Mouse (Mus musculus) forebrain, postnatal 0 days (tissue): Measurements from ENCODE around the gene Zfp180. TPM values are rescaled to one million over a fixed set of nuclear protein-coding genes. Genes with fewer than 3 reads are reported as not detected.
A peak's percentile ranks its signal among the peaks of the same experiment; 100 is the strongest.

Source experiments
- ATAC-seq: fragments of 200-750 bp; cut with Nextera tagmentation; 2 replicates; pipeline ENCODE4 v1.8.0; 2017; ENCODE audit warnings: mild to moderate bottlenecking, moderate library complexity
- DNase-seq: peaks from one replicate; pipeline ENCODE4 v3.0.0-alpha.2; 2015
- H3K27ac ChIP-seq: fragments of 300-500 bp; sonication (generic); 2 replicates; pipeline ENCODE4 v1.5.1; 2014; ENCODE audit warnings: low read depth, mild to moderate bottlenecking, antibody characterized with exemption, low read length, moderate library complexity, mixed read lengths
- H3K27me3 ChIP-seq: fragments of 300-500 bp; sonication (generic); 2 replicates; pipeline ENCODE4 v1.6.1; 2014; ENCODE audit warnings: mild to moderate bottlenecking, low read length, mixed read lengths; ENCODE audit not compliant: insufficient read depth
- H3K36me3 ChIP-seq: fragments of 300-500 bp; sonication (generic); 2 replicates; pipeline ENCODE4 v1.6.1; 2014; ENCODE audit warnings: mild to moderate bottlenecking, moderate library complexity; ENCODE audit not compliant: insufficient read depth
- H3K4me1 ChIP-seq: fragments of 300-500 bp; sonication (generic); 2 replicates; pipeline ENCODE4 v1.6.1; 2014; ENCODE audit warnings: antibody characterized with exemption; ENCODE audit not compliant: insufficient read depth
- H3K4me2 ChIP-seq: fragments of 300-500 bp; sonication (generic); 2 replicates; pipeline ENCODE4 v1.6.1; 2014; ENCODE audit warnings: low read depth, mild to moderate bottlenecking, moderate library complexity
- H3K4me3 ChIP-seq: fragments of 300-500 bp; sonication (generic); 2 replicates; pipeline ENCODE4 v1.5.1; 2014; ENCODE audit warnings: low read depth, low read length, mixed read lengths
- H3K9ac ChIP-seq: fragments of 300-500 bp; sonication (generic); 2 replicates; pipeline ENCODE4 v1.6.1; 2014; ENCODE audit warnings: mild to moderate bottlenecking
- H3K9me3 ChIP-seq: fragments of 300-500 bp; sonication (generic); 2 replicates; pipeline ENCODE4 v1.6.1; 2016; ENCODE audit warnings: low read length
- CTCF ChIP-seq: sonication (generic); IDR thresholded peaks from 2 replicates; pipeline ENCODE4 v1.5.1; 2016; ENCODE audit warnings: antibody characterized with exemption, control low read depth, low read depth
- WGBS: fragments of 180-500 bp; shearing (Covaris S2); extraction: QIAGEN DNeasy Blood & Tissue Kit; methylation state at CpG from one replicate; pipeline ENCODE4 v1.1.7; 2014; 5-methylcytosine and 5-hydroxymethylcytosine counted together
- polyA plus RNA-seq: library from polyadenylated mRNA; unstranded; fragments of >200 nt; fragmentation: Nextera tagmentation; extraction: Ambion mirVana; gene quantifications from 2 replicates; pipeline ENCODE4 v1.2.1, GENCODE M21; 2015
- total RNA-seq: library from RNA; depleted of rRNA; stranded (reverse); fragments of >200 nt; gene quantifications from 2 replicates; pipeline ENCODE4 v1.2.3, GENCODE M21; 2014; rRNA removed

Zfp180 gene
- total and polyA plus RNA-seq, 2 experiments from 2014 or later, result 23.9 to 44.0 TPM

GRCm38 (mm10) chr7:24133425-24133995, 51.8 kb downstream of the Zfp180 start:
- ATAC-seq (peak; percentile 57), DNase-seq (no peak)
- no peak for TF ChIP-seq CTCF
- Histone ChIP-seq H3K9ac (peak overlapping the region; percentile 77), H3K4me2 (peak overlapping the region; percentile 81), H3K36me3 (peaks cover 7% of the 10 kb centered on the region), H3K9me3 (no peaks in the 10 kb centered on the region), H3K27me3 (no peaks in the 10 kb centered on the region), H3K27ac (peak overlapping the region; percentile 81), H3K4me1 (peaks cover 9% of the 10 kb centered on the region), H3K4me3 (peak overlapping the region; percentile 81)
- 16% methylated on average over 6 of the region's 6 CpGs for WGBS

GRCm38 (mm10) chr7:24133996-24134828, 52.5 kb downstream of the Zfp180 start, which contains the start of gene Zfp235:
Zfp235 (plus strand) TSS chr7:24134169.
- H3K36me3 ChIP-seq, result peaks cover 14% of the 10 kb centered on the region
- peak within 1 kb of the TSS; percentile 81 for H3K4me3 ChIP-seq

GRCm38 (mm10) chr7:24142566-24142965, 60.8 kb downstream of the Zfp180 start:
- DNase-seq, result no peak
- no peak for ATAC-seq
- no peak for TF ChIP-seq CTCF
- Histone ChIP-seq H3K4me3 (no peak overlapping the region), H3K9ac (no peak overlapping the region), H3K9me3 (no peaks in the 10 kb centered on the region), H3K4me2 (no peak overlapping the region), H3K4me1 (no peaks in the 10 kb centered on the region), H3K27ac (no peak overlapping the region), H3K36me3 (peaks cover 47% of the 10 kb centered on the region), H3K27me3 (no peaks in the 10 kb centered on the region)
- WGBS, result 90% methylated on average over 6 of the region's 6 CpGs

More at GRCm38 (mm10) chr7:24133996-24134828, 52.5 kb downstream of the Zfp180 start, which contains the start of gene Zfp235:
- H3K9me3 ChIP-seq, result no peaks in the 10 kb centered on the region
- ATAC-seq (peak; percentile 98), DNase-seq (peak; percentile 94)
- no peaks in the 10 kb centered on the region for H3K27me3 ChIP-seq
- H3K27ac ChIP-seq, result peak within 1 kb of the TSS; percentile 81
- H3K9ac ChIP-seq, result peak within 1 kb of the TSS; percentile 77
- H3K4me1 ChIP-seq, result peaks cover 9% of the 10 kb centered on the region
- H3K4me2 ChIP-seq, result peak within 1 kb of the TSS; percentile 81
- 4% methylated on average over 32 of the region's 32 CpGs for WGBS
- no peak; the same call in 1 of the 2 replicates for TF ChIP-seq CTCF

- DNase-seq, result no peak
- no peaks in the 10 kb centered on the region for H3K36me3 ChIP-seq
- peak; percentile 26; the same call in 1 of the 2 replicates for TF ChIP-seq CTCF
- no peaks in the 10 kb centered on the region for H3K9me3 ChIP-seq
- no peaks in the 10 kb centered on the region for H3K4me1 ChIP-seq
- no peak overlapping the region for H3K4me2 ChIP-seq
- no peaks in the 10 kb centered on the region for H3K27me3 ChIP-seq
- no peak overlapping the region for H3K9ac ChIP-seq
- H3K4me3 ChIP-seq, result no peak overlapping the region
- H3K27ac ChIP-seq, result no peak overlapping the region
- ATAC-seq, result no peak
- 10% methylated on average over 1 of the region's 1 CpGs for WGBS
Measured at GRCm38 (mm10) chr7:24153272-24153671, 71.5 kb downstream of the Zfp180 start.

Other genes starting within 250 kb of the Zfp180 start
- not detected in 2 replicates for gene Vmn1r176, start 244.6 kb upstream of the Zfp180 start, total RNA-seq
- not detected in 2 replicates for gene Vmn1r176, start 244.6 kb upstream of the Zfp180 start, polyA plus RNA-seq
- not detected in 2 replicates for gene Vmn1r177, start 215.5 kb upstream of the Zfp180 start, total RNA-seq
- gene Vmn1r177, start 215.5 kb upstream of the Zfp180 start, polyA plus RNA-seq, result not detected in 2 replicates
- gene Vmn1r178, start 189.9 kb upstream of the Zfp180 start, total RNA-seq, result not detected in 2 replicates
- gene Vmn1r178, start 189.9 kb upstream of the Zfp180 start, polyA plus RNA-seq, result not detected in 2 replicates
- gene Vmn1r179, start 154.9 kb upstream of the Zfp180 start, total RNA-seq, result not detected in 2 replicates
- gene Vmn1r179, start 154.9 kb upstream of the Zfp180 start, polyA plus RNA-seq, result not detected in 2 replicates
- not detected in 2 replicates for gene Vmn1r180, start 131.3 kb upstream of the Zfp180 start, total RNA-seq
- not detected in 2 replicates for gene Vmn1r180, start 131.3 kb upstream of the Zfp180 start, polyA plus RNA-seq
- gene Vmn1r181, start 107.3 kb upstream of the Zfp180 start, total RNA-seq, result not detected in 2 replicates
- gene Vmn1r181, start 107.3 kb upstream of the Zfp180 start, polyA plus RNA-seq, result not detected in 2 replicates
- gene V1rd19, start 80.2 kb upstream of the Zfp180 start, total RNA-seq, result not detected in 2 replicates
- gene V1rd19, start 80.2 kb upstream of the Zfp180 start, polyA plus RNA-seq, result not detected in 2 replicates
- gene Vmn1r183, start 28.7 kb upstream of the Zfp180 start, total RNA-seq, result not detected in 2 replicates
- not detected in 2 replicates for gene Vmn1r183, start 28.7 kb upstream of the Zfp180 start, polyA plus RNA-seq
- gene Zfp112, start 30.4 kb downstream of the Zfp180 start, total RNA-seq, result 7.5 and 12.2 TPM in 2 replicates
- 3.7 and 4.7 TPM in 2 replicates for gene Zfp112, start 30.4 kb downstream of the Zfp180 start, polyA plus RNA-seq
- gene Zfp235, start 52.2 kb downstream of the Zfp180 start, total RNA-seq, result 26.3 and 31.2 TPM in 2 replicates
- gene Zfp235, start 52.2 kb downstream of the Zfp180 start, polyA plus RNA-seq, result 19.1 and 20.4 TPM in 2 replicates
- 5.2 and 8.4 TPM in 2 replicates for gene Zfp114, start 93.1 kb downstream of the Zfp180 start, total RNA-seq
- gene Zfp114, start 93.1 kb downstream of the Zfp180 start, polyA plus RNA-seq, result 2.8 and 4.3 TPM in 2 replicates
- 7.3 and 8.4 TPM in 2 replicates for gene Zfp111, start 129.5 kb downstream of the Zfp180 start, total RNA-seq
- 1.6 and 2.4 TPM in 2 replicates for gene Zfp111, start 129.5 kb downstream of the Zfp180 start, polyA plus RNA-seq
- 5.4 and 7.4 TPM in 2 replicates for gene Zfp109, start 155.6 kb downstream of the Zfp180 start, total RNA-seq
- gene Zfp109, start 155.6 kb downstream of the Zfp180 start, polyA plus RNA-seq, result 1.3 and 2.6 TPM in 2 replicates
- gene Zfp108, start 172.9 kb downstream of the Zfp180 start, total RNA-seq, result 9.1 and 13.0 TPM in 2 replicates
- 1.9 and 3.1 TPM in 2 replicates for gene Zfp108, start 172.9 kb downstream of the Zfp180 start, polyA plus RNA-seq
- 9.7 and 13.2 TPM in 2 replicates for gene Zfp93, start 188.5 kb downstream of the Zfp180 start, total RNA-seq
- 2.0 and 2.4 TPM in 2 replicates for gene Zfp93, start 188.5 kb downstream of the Zfp180 start, polyA plus RNA-seq
- gene Zfp61, start 219.3 kb downstream of the Zfp180 start, total RNA-seq, result 32.9 and 34.8 TPM in 2 replicates
- 24.5 and 30.8 TPM in 2 replicates for gene Zfp61, start 219.3 kb downstream of the Zfp180 start, polyA plus RNA-seq
- 15.8 and 16.9 TPM in 2 replicates for gene Zfp94, start 234.7 kb downstream of the Zfp180 start, total RNA-seq
- gene Zfp94, start 234.7 kb downstream of the Zfp180 start, polyA plus RNA-seq, result 19.3 and 21.2 TPM in 2 replicates